8 mouse cellular contexts compared by ENCODE assay signal in genomic region chr6:83185895-83186861, GRCm38 (mm10). TPM values are rescaled to one million over a fixed set of nuclear protein-coding genes. Genes with fewer than 3 reads are reported as not detected.
DNase-seq lines count a peak whose midpoint lies in the region; ATAC-seq and TF ChIP-seq lines count a peak whose summit lies in the region.

No protein-coding gene starts in this region.

- peak; percentile 90; the same call in 1 of the 2 replicates for TF ChIP-seq POLR2A in cerebellum, adult 2 months (IDR thresholded peaks at IDR 0.05; ENCODE audit: borderline replicate concordance, insufficient read depth, low read length)

- H3K36me3 ChIP-seq in hindbrain, embryonic 12.5 days, result peaks cover 59% of the 10 kb centered on the region
- peaks cover 40% of the 10 kb centered on the region for H3K36me3 ChIP-seq in neural tube, embryonic 14.5 days (ENCODE audit: control insufficient read depth, insufficient read depth, low read length)

- H3K9ac ChIP-seq in hindbrain, embryonic 12.5 days, result peak overlapping the region; percentile 78
- H3K9ac ChIP-seq in neural tube, embryonic 14.5 days (replicated peaks; ENCODE audit: low read depth, low read length), result peak overlapping the region; percentile 84

- peak overlapping the region; percentile 92 for H3K27ac ChIP-seq in cerebellum, adult 2 months (ENCODE audit: insufficient read depth, low read length)
- peak overlapping the region; percentile 90 for H3K27ac ChIP-seq in hindbrain, embryonic 12.5 days
- peak overlapping the region; percentile 91 for H3K27ac ChIP-seq in neural tube, embryonic 14.5 days (ENCODE audit: low read depth, low read length)

- peak overlapping the region; percentile 93 for H3K4me3 ChIP-seq in cerebellum, adult 2 months (replicated peaks; ENCODE audit: insufficient read depth, low read depth, low read length)
- peak overlapping the region; percentile 51 for H3K4me3 ChIP-seq in hindbrain, embryonic 12.5 days
- peak overlapping the region; percentile 59 for H3K4me3 ChIP-seq in neural tube, embryonic 14.5 days (ENCODE audit: low read depth, low read length)

- peak; percentile 81 for DNase-seq in ES-CJ7 (ENCODE audit: low read depth, low spot score)
- DNase-seq in cerebellum, adult 2 months, result peak; percentile 93 to 95
- DNase-seq in layer of hippocampus, adult 8-10 months (ENCODE audit: low spot score in 2 of 2), result peak; percentile 92 to 93
- peak; percentile 44 to 53 for DNase-seq in lung, adult 18-20 months
- peak; percentile 55 for DNase-seq in yolk sac, embryonic 10.5 days (ENCODE audit: low spot score)

- no peaks in the 10 kb centered on the region for H3K27me3 ChIP-seq in cerebellum, adult 2 months (ENCODE audit: control insufficient read depth, insufficient read depth, low read length)
- no peaks in the 10 kb centered on the region for H3K27me3 ChIP-seq in hindbrain, embryonic 12.5 days
- no peaks in the 10 kb centered on the region for H3K27me3 ChIP-seq in neural tube, embryonic 14.5 days (ENCODE audit: control insufficient read depth, insufficient read depth, low read length)

- 3% methylated on average over 25 of the region's 25 CpGs for WGBS in cerebellum, adult 2 months
- WGBS in hindbrain, embryonic 12.5 days, result 9% methylated on average over 22 of the region's 25 CpGs
- 5% methylated on average over 25 of the region's 25 CpGs for WGBS in neural tube, embryonic 14.5 days

- H3K4me2 ChIP-seq in hindbrain, embryonic 12.5 days (replicated peaks), result peak overlapping the region; percentile 72
- H3K4me2 ChIP-seq in neural tube, embryonic 14.5 days (ENCODE audit: low read depth, low read length), result peak overlapping the region; percentile 63

- H3K4me1 ChIP-seq in cerebellum, adult 2 months (ENCODE audit: control insufficient read depth, insufficient read depth, low read length), result peaks cover 28% of the 10 kb centered on the region
- H3K4me1 ChIP-seq in hindbrain, embryonic 12.5 days, result peaks cover 39% of the 10 kb centered on the region
- peaks cover 29% of the 10 kb centered on the region for H3K4me1 ChIP-seq in neural tube, embryonic 14.5 days (ENCODE audit: control insufficient read depth, insufficient read depth, low read length)

- no peaks in the 10 kb centered on the region for H3K9me3 ChIP-seq in hindbrain, embryonic 12.5 days (replicated peaks)
- H3K9me3 ChIP-seq in neural tube, embryonic 14.5 days (ENCODE audit: control insufficient read depth, low read length), result no peaks in the 10 kb centered on the region

- TF ChIP-seq CTCF in cerebellum, adult 2 months (IDR thresholded peaks at IDR 0.05; ENCODE audit: borderline replicate concordance, insufficient read depth, low read depth, low read length), result no peak; the same call in 1 of the 2 replicates

- ATAC-seq in frontal cortex, adult (ENCODE audit: low TSS enrichment), result peak; percentile 92
- ATAC-seq in hindbrain, embryonic 12.5 days (ENCODE audit: low FRiP score), result peak; percentile 97
- peak; percentile 95 for ATAC-seq in neural tube, embryonic 14.5 days (ENCODE audit: low read depth)

RNA-seq across cellular contexts. Expression of gene Dctn1, which starts 20.5 kb away (rescaled TPM):
- polyA plus RNA-seq in cerebellum, adult 2 months (2012; rRNA removed), result 394 and 406 TPM in 2 replicates
- polyA plus RNA-seq in hindbrain, embryonic 12.5 days (2016; fragmentation: Nextera tagmentation; extraction: Ambion mirVana), result 158 and 168 TPM in 2 replicates
- total RNA-seq in layer of hippocampus, adult 8-10 months (2022), result 100 to 1,000 TPM; 363 to 385 (median 379) TPM
- polyA plus RNA-seq in neural tube, embryonic 14.5 days (2014; fragmentation: Nextera tagmentation; extraction: Ambion mirVana), result 122 and 147 TPM in 2 replicates

RNA-seq across cellular contexts. Expression of gene 1700003E16Rik, which starts 30.0 kb away (rescaled TPM):
- polyA plus RNA-seq in cerebellum, adult 2 months (2012; rRNA removed), result 6.6 and 8.1 TPM in 2 replicates
- polyA plus RNA-seq in hindbrain, embryonic 12.5 days (2016; fragmentation: Nextera tagmentation; extraction: Ambion mirVana), result 4.4 and 5.2 TPM in 2 replicates
- 10 to 100 TPM; 21.2 to 23.8 (median 22.7) TPM for total RNA-seq in layer of hippocampus, adult 8-10 months (2022)
- polyA plus RNA-seq in neural tube, embryonic 14.5 days (2014; fragmentation: Nextera tagmentation; extraction: Ambion mirVana), result 4.2 and 7.8 TPM in 2 replicates

RNA-seq across cellular contexts. Expression of gene Wdr54, which starts 30.0 kb away (rescaled TPM):
- polyA plus RNA-seq in cerebellum, adult 2 months (2012; rRNA removed), result 22.7 and 29.1 TPM in 2 replicates
- 11.2 and 11.5 TPM in 2 replicates for polyA plus RNA-seq in hindbrain, embryonic 12.5 days (2016; fragmentation: Nextera tagmentation; extraction: Ambion mirVana)
- 10 to 100 TPM; 23.4 to 27.5 (median 26.9) TPM for total RNA-seq in layer of hippocampus, adult 8-10 months (2022)
- 18.2 and 25.7 TPM in 2 replicates for polyA plus RNA-seq in neural tube, embryonic 14.5 days (2014; fragmentation: Nextera tagmentation; extraction: Ambion mirVana)

RNA-seq across cellular contexts. Expression of gene Slc4a5, which starts 33.5 kb away (rescaled TPM):
- polyA plus RNA-seq in cerebellum, adult 2 months (2012; rRNA removed), result 2.8 and 5.8 TPM in 2 replicates
- polyA plus RNA-seq in hindbrain, embryonic 12.5 days (2016; fragmentation: Nextera tagmentation; extraction: Ambion mirVana), result 5.0 and 6.1 TPM in 2 replicates
- 1 to 10 TPM in 2 of 4 experiments, under 1 TPM in 2; 0.21 to 1.5 (median 0.78) TPM for total RNA-seq in layer of hippocampus, adult 8-10 months (2022)
- not detected in 2 replicates for polyA plus RNA-seq in neural tube, embryonic 14.5 days (2014; fragmentation: Nextera tagmentation; extraction: Ambion mirVana)

RNA-seq across cellular contexts. Expression of gene Rtkn, which starts 50.9 kb away (rescaled TPM):
- polyA plus RNA-seq in cerebellum, adult 2 months (2012; rRNA removed), result 88.8 and 97.2 TPM in 2 replicates
- polyA plus RNA-seq in hindbrain, embryonic 12.5 days (2016; fragmentation: Nextera tagmentation; extraction: Ambion mirVana), result 40.7 and 42.6 TPM in 2 replicates
- 10 to 100 TPM; 75.6 to 85.0 (median 80.3) TPM for total RNA-seq in layer of hippocampus, adult 8-10 months (2022)
- 6.3 and 8.8 TPM in 2 replicates for polyA plus RNA-seq in neural tube, embryonic 14.5 days (2014; fragmentation: Nextera tagmentation; extraction: Ambion mirVana)

Comparison
In these comparisons a context has a peak if more than half of its experiments do, and no peak if none do; other contexts are left out.
1. Peak in every context shown above with its lines: DNase-seq, ATAC-seq, H3K4me3 ChIP-seq and H3K27ac ChIP-seq.